Mouse (Mus musculus): ENCODE measurements around the gene Tcea2.

Gene Tcea2

GRCm38 (mm10) chr2:181674934-181675333, 5.2 kb upstream of the Tcea2 start:
- DNase-seq (ENCODE audit: extremely low spot score, low read depth, low spot score), result no peak

- no peak for DNase-seq (ENCODE audit: extremely low spot score, low read depth, low spot score)
Observed at GRCm38 (mm10) chr2:181675454-181675853, 4.7 kb upstream of the Tcea2 start.

DNA sequence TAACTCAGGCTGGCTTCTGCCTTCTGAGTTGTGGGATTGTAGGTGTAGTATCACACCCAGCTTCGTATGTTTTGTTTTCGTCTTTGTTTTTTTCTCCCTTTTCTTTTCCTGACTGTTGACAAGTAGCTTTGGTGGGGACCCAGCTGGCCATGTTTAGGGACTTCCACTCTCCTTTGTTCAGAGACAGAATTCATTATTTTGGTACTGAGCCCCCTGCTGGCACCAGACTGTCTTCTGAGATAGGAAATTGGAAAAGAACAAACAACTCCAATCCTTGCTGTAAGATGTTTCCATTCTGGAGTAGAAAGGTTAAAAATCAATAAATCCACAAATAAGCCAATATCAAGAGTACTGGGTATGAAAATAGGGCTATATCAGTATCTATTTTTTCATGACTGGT, 3.7 kb upstream of the Tcea2 start:
- DNase-seq (ENCODE audit: extremely low spot score, low read depth, low spot score), result no peak

DNA sequence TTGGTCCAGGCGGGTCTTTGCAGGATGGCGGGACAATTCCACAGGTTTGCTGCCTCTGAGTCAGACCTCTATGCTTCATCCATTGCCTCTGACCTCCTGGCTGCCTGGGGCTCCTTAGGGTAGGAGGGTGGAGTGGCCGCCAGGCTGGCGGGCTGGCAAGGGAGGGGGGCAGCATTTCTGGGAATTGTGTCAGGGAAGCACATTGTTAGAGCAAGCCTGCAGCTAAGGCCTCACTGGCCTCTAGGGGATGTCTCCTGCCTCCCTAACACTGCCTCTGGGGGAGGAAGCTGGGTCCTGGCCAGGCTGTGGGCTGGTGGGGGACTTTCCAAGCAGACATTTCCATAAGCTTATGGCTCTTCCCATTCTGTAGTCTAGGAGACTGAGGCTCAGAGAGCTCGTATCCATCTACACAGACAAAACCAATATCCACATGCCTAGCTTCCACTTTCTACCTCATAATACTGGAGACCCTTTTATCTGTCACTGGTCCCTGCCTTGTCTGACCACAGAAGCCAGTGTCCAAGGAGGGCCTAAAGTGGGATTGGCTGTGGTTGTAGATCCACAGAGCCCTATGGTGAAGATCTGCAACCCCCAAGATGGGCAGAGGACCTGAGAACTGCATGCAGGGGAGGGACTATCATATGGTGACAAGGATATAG, 2.9 kb upstream of the Tcea2 start:
- no peak for DNase-seq (ENCODE audit: extremely low spot score, low read depth, low spot score)

DNA sequence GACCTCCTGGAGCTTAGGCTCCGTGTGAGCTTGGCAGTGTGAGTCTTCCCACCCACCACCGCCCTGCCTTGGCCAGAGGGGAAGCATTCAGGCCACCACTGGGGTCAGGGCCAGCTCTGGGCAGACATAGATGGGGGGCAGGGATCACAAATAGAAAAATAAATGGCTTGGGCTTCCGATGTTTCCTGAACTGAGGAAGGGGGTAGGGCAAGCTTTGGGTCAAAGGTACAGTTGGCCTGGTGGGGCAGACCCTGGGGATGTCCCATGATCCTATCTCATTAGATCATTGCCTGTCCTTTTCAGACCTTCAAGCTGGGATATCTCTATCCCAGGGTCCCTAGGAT, 2.4 kb upstream of the Tcea2 start:
- DNase-seq (ENCODE audit: extremely low spot score, low read depth, low spot score), result no peak

DNA sequence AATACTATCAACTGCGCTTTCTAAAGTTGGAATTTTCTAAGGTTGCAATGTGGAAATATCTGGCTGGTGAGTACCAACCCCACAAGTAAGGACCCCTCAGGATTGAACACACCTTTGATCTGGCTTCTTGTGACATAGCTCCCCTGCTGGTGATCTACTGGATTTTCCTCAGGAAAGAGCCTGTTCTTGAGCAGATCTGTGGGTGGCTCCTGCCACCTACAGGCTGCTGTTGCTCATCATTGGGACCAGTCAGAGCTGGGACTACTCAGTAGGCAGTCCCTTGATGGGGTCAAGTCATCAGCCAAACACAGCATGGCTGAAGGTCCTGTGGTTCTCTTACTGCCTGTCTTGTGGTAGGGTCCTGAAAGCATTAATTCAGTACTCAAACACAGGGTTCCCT, 1.3 kb upstream of the Tcea2 start:
- peak; percentile 67 for DNase-seq (ENCODE audit: extremely low spot score, low read depth, low spot score)

- DNase-seq (ENCODE audit: extremely low spot score, low read depth, low spot score), result no peak
Observed at GRCm38 (mm10) chr2:181680716-181681117, 607 bp downstream of the Tcea2 start.

DNA sequence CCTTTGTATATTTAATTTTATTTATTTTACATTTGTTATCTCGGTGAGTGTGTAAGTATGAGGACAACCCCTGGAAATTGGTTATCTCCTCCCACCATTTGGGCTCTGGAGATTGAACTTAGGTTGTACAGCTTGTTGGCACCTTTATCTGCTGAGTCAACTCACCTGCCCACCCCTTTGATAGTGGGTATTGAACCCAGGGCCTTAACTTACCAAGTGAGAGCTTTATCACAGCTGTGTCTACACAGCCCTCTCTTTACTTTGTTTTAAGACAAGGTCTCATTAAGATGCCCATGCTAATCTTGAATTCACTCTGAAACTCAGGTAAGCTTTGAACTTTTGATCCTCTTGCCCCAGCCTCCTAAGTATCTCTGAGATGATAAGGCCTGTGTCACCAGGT, 1.9 kb downstream of the Tcea2 start:
- no peak for DNase-seq (ENCODE audit: extremely low spot score, low read depth, low spot score)

DNA sequence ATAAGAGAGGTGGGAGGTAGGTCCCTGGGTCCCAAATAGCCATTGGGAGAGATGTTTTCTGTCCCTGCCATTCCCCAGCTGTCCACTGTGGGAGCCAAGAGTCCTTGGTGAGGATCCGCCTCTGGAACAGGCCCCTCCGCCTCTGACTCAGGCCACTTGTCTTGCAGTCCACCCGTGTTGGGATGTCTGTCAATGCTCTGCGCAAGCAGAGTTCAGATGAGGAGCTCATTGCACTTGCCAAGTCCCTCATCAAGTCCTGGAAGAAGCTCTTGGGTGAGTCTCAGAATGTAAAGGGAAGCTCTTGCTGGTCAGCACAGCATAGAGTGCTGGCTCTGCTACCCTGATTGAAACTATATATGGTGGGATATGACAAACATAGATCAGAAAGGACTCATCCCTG, 3.3 kb downstream of the Tcea2 start:
- DNase-seq (ENCODE audit: extremely low spot score, low read depth, low spot score), result no peak

DNA sequence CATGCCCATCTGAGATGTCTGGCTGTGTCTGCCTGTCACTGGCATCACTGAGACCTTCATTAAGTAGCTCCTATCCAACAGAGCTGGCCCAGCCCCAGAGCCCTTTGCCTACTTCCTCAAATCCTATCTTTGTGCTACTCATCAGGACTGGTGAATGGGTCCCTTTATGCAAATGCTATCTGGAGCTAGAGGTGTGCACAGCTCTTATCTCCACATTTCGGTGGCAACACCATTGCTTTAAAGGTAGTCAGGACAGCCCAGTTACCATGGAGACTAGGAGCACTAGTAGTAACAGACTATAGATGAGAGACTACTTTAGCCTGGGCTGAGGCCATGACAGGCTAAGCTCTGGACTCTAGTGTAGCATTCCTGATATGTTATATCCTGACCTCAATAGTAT, 4.6 kb downstream of the Tcea2 start:
- no peak for DNase-seq (ENCODE audit: extremely low spot score, low read depth, low spot score)

GRCm38 (mm10) chr2:181685686-181686085, 5.6 kb downstream of the Tcea2 start:
- no peak for DNase-seq (ENCODE audit: extremely low spot score, low read depth, low spot score)

- no peak for DNase-seq (ENCODE audit: extremely low spot score, low read depth, low spot score)
Observed at GRCm38 (mm10) chr2:181687586-181687985, 7.5 kb downstream of the Tcea2 start.

GRCm38 (mm10) chr2:181689466-181690160, 9.5 kb downstream of the Tcea2 start:
- no peak for DNase-seq (ENCODE audit: extremely low spot score, low read depth, low spot score)

GRCm38 (mm10) chr2:181691083-181691482, 11.0 kb downstream of the Tcea2 start:
- DNase-seq (ENCODE audit: extremely low spot score, low read depth, low spot score), result no peak

DNA sequence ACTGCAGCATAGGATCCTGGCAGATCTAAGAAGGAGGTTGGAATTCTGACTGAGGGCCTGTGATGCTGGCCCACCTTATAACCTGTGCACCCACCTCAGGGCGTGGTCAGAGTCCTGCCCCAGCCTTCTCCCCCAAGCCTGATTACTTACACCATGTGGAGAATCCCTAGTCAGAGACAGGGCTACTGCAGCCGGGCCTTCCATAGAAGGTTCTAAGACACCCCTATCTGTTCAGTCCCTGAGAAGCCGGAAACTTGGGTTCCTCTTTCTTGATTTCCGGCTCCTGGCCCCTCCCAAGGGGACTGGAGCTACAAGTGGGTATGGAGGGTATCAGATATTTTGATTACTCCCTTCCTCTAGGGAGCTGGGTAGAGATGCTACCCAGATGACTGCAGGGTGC, 11.5 kb downstream of the Tcea2 start:
- no peak for DNase-seq (ENCODE audit: extremely low spot score, low read depth, low spot score)

- DNase-seq (ENCODE audit: extremely low spot score, low read depth, low spot score), result no peak
Observed at GRCm38 (mm10) chr2:181692304-181692703, 12.2 kb downstream of the Tcea2 start.

GRCm38 (mm10) chr2:181693339-181694280, 13.5 kb downstream of the Tcea2 start, which contains the start of gene Rgs19:
Gene Rgs19 (minus strand): TSS chr2:181693977.
- no peak for DNase-seq (ENCODE audit: extremely low spot score, low read depth, low spot score)

- DNase-seq (ENCODE audit: extremely low spot score, low read depth, low spot score), result no peak
Observed at GRCm38 (mm10) chr2:181694581-181694980, 14.5 kb downstream of the Tcea2 start.

DNA sequence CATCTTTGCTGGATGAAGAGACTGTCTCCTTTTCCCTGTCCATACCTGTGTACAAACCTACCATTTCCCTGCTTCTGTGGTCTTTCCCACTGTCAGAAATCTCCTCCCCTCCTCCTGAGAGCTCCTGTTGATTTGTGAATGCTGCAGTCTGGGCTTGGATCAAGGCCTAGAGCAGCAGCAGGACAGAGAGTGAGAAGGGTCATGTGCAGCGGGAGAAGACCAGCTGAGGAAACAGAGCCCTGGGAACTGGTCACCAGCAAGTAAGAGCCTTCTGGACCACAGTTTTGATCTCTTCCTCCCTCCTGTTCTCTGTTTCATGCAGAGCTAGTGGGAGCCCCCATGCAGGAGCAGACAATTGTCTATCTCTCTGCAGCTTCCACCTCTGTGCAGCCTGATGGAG, 15.7 kb downstream of the Tcea2 start:
- DNase-seq (ENCODE audit: extremely low spot score, low read depth, low spot score), result no peak

- no peak for DNase-seq (ENCODE audit: extremely low spot score, low read depth, low spot score)
Observed at GRCm38 (mm10) chr2:181696801-181697420, 16.8 kb downstream of the Tcea2 start.

GRCm38 (mm10) chr2:181698241-181698640, 18.1 kb downstream of the Tcea2 start, which contains the start of gene Lkaaear1:
Gene Lkaaear1 (minus strand): TSS chr2:181698442.
- no peak for DNase-seq (ENCODE audit: extremely low spot score, low read depth, low spot score)

All from hindlimb bud, embryonic 11.5 days (tissue).